Mouse (Mus musculus): ENCODE measurements around the gene Dip2c.

GRCm38 (mm10) chr13:9380740-9381410 lies 104.5 kb downstream of the Dip2c start:
- no peak for TF ChIP-seq CTCF (IDR thresholded peaks at IDR 0.05; ENCODE audit: low read depth, low read length)
- no peak for TF ChIP-seq TAL1 (conservative IDR thresholded peaks at IDR 0.05; ENCODE audit: low read depth, low read length)
- TF ChIP-seq POLR2AphosphoS5 (IDR thresholded peaks at IDR 0.05; ENCODE audit: insufficient replicate concordance, low read depth, low read length): no peak
- no peak for TF ChIP-seq GATA1 (IDR thresholded peaks at IDR 0.05; ENCODE audit: borderline replicate concordance, low read length)
- no peak for TF ChIP-seq GATA2 (IDR thresholded peaks at IDR 0.05; ENCODE audit: borderline replicate concordance, low read depth, low read length)
